Mouse (Mus musculus): ENCODE results near the gene Itsn1. TPM values are rescaled to one million over a fixed set of nuclear protein-coding genes. Genes with fewer than 3 reads are reported as not detected.

Gene Itsn1
- polyA plus RNA-seq, 1 experiment = 24.3 TPM

- Histone ChIP-seq H3ac (ENCODE audit: control insufficient read depth, insufficient read length, low read depth) (no peak overlapping the region), H3K27me3 (ENCODE audit: control insufficient read depth, insufficient read depth, insufficient read length) (no peaks in the 10 kb centered on the region), H3K4me3 (ENCODE audit: insufficient read depth, poor library complexity, severe bottlenecking) (no peak overlapping the region), H3K36me3 (ENCODE audit: control insufficient read depth, insufficient read depth) (peaks cover 10% of the 10 kb centered on the region), H3K79me2 (ENCODE audit: control insufficient read depth, insufficient read depth) (no peaks in the 10 kb centered on the region), H3K79me3 (ENCODE audit: low read depth) (no peaks in the 10 kb centered on the region)
- TF ChIP-seq MYOG (IDR thresholded peaks at IDR 0.05; ENCODE audit: control insufficient read depth, extremely low read depth, insufficient read length) (no peak), MAX (IDR thresholded peaks at IDR 0.05) (no peak), MYOD1 (IDR thresholded peaks at IDR 0.05; ENCODE audit: control insufficient read depth, insufficient read length, low read depth) (no peak), USF1 (IDR thresholded peaks at IDR 0.05; ENCODE audit: low read depth) (no peak), CEBPB (IDR thresholded peaks at IDR 0.05; ENCODE audit: low read depth) (no peak), FOSL1 (IDR thresholded peaks at IDR 0.05; ENCODE audit: insufficient read depth, low read length, poor library complexity, severe bottlenecking) (no peak), CTCF (IDR thresholded peaks at IDR 0.05; ENCODE audit: control insufficient read depth, insufficient read depth, insufficient read length) (no peak)
These were observed 73.5 kb downstream of the Itsn1 start for GRCm38 (mm10) chr16:91802461-91803062.

DNA sequence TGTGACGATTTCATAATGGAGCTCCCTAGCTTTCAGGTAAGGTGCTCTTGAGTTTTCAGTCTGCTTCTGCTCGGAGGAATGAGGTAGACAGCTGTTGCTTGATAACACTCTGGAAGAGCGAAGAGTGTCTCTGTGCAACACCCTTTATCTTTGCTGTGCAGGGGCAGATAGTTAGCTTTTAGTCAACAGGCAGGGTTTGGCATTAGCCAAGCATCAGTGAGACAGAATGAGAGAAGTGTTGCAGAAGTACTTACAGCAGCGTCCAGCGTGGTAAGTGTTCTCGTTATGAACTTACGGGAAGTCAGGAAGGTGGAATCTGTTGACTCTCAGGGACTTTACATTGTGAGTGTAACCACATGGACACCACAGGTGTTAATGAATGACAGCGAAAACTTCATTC is 75.3 kb downstream of the Itsn1 start:
- TF ChIP-seq FOSL1 (IDR thresholded peaks at IDR 0.05; ENCODE audit: insufficient read depth, low read length, poor library complexity, severe bottlenecking) (no peak), MYOG (IDR thresholded peaks at IDR 0.05; ENCODE audit: control insufficient read depth, extremely low read depth, insufficient read length) (no peak), MYOD1 (IDR thresholded peaks at IDR 0.05; ENCODE audit: control insufficient read depth, insufficient read length, low read depth) (no peak), USF1 (IDR thresholded peaks at IDR 0.05; ENCODE audit: low read depth) (no peak), MAX (IDR thresholded peaks at IDR 0.05) (no peak), CTCF (IDR thresholded peaks at IDR 0.05; ENCODE audit: control insufficient read depth, insufficient read depth, insufficient read length) (no peak), CEBPB (IDR thresholded peaks at IDR 0.05; ENCODE audit: low read depth) (no peak)
- Histone ChIP-seq H3K27me3 (ENCODE audit: control insufficient read depth, insufficient read depth, insufficient read length) (no peaks in the 10 kb centered on the region), H3K79me3 (ENCODE audit: low read depth) (no peaks in the 10 kb centered on the region), H3K4me3 (ENCODE audit: insufficient read depth, poor library complexity, severe bottlenecking) (no peak overlapping the region), H3K36me3 (ENCODE audit: control insufficient read depth, insufficient read depth) (peaks cover 13% of the 10 kb centered on the region), H3K79me2 (ENCODE audit: control insufficient read depth, insufficient read depth) (no peaks in the 10 kb centered on the region), H3ac (ENCODE audit: control insufficient read depth, insufficient read length, low read depth) (no peak overlapping the region)

DNA sequence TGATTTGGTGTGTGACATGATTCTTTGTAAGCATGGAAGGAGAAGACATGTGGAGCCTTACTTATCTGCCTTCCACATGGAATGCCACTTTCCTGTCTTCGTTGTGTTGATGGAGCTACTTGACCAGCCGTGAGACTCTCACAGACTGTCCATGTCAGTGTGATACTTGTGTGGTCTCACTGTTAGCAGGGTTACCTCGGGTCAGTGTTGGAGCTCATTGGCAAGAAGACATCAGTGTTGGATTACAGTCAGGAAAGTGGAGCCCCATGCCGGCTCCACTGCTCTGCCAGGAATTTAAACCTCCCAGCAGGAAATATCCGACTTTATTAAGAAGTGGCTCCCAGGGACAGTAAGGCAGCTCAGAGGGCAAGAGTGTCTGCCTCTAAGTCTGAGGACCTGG is 75.8 kb downstream of the Itsn1 start:
- Histone ChIP-seq H3K79me2 (ENCODE audit: control insufficient read depth, insufficient read depth) (no peaks in the 10 kb centered on the region), H3K4me3 (ENCODE audit: insufficient read depth, poor library complexity, severe bottlenecking) (no peak overlapping the region), H3K79me3 (ENCODE audit: low read depth) (no peaks in the 10 kb centered on the region), H3ac (ENCODE audit: control insufficient read depth, insufficient read length, low read depth) (no peak overlapping the region), H3K36me3 (ENCODE audit: control insufficient read depth, insufficient read depth) (peaks cover 13% of the 10 kb centered on the region), H3K27me3 (ENCODE audit: control insufficient read depth, insufficient read depth, insufficient read length) (no peaks in the 10 kb centered on the region)
- no peak for TF ChIP-seq MYOD1 (IDR thresholded peaks at IDR 0.05; ENCODE audit: control insufficient read depth, insufficient read length, low read depth)
- TF ChIP-seq MYOG (IDR thresholded peaks at IDR 0.05; ENCODE audit: control insufficient read depth, extremely low read depth, insufficient read length) = no peak
- no peak for TF ChIP-seq MAX (IDR thresholded peaks at IDR 0.05)
- TF ChIP-seq CTCF (IDR thresholded peaks at IDR 0.05; ENCODE audit: control insufficient read depth, insufficient read depth, insufficient read length) = no peak
- TF ChIP-seq FOSL1 (IDR thresholded peaks at IDR 0.05; ENCODE audit: insufficient read depth, low read length, poor library complexity, severe bottlenecking) = no peak
- no peak for TF ChIP-seq CEBPB (IDR thresholded peaks at IDR 0.05; ENCODE audit: low read depth)
- no peak for TF ChIP-seq USF1 (IDR thresholded peaks at IDR 0.05; ENCODE audit: low read depth)

DNA sequence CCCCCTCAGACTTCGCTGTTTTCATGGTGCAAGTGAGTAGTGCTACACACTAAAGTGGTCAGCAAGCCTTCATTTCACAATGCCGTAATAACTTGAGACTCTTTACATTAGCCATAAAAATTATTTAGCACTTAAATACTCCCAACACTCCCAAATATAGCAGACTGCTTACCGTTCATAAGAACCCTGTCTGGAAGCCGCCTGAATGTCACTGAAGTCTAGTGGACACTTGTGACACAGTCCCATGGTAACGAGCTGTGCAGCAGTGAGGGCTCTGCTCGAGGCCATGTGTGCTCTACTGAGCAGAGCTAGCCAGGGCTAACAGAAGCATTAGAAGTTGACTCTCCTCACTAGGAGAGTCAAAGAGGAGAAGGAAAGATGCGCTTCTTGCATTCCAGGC is 81.2 kb downstream of the Itsn1 start:
- peaks cover 3% of the 10 kb centered on the region for H3K36me3 ChIP-seq (ENCODE audit: control insufficient read depth, insufficient read depth)
- no peaks in the 10 kb centered on the region for H3K79me3 ChIP-seq (ENCODE audit: low read depth)
- no peak overlapping the region for H3K4me3 ChIP-seq (ENCODE audit: insufficient read depth, poor library complexity, severe bottlenecking)
- H3K79me2 ChIP-seq (ENCODE audit: control insufficient read depth, insufficient read depth) = no peaks in the 10 kb centered on the region
- no peaks in the 10 kb centered on the region for H3K27me3 ChIP-seq (ENCODE audit: control insufficient read depth, insufficient read depth, insufficient read length)
- TF ChIP-seq MAX (IDR thresholded peaks at IDR 0.05) = no peak
- TF ChIP-seq USF1 (IDR thresholded peaks at IDR 0.05; ENCODE audit: low read depth) = no peak
- no peak for TF ChIP-seq CEBPB (IDR thresholded peaks at IDR 0.05; ENCODE audit: low read depth)
- no peak for TF ChIP-seq MYOG (IDR thresholded peaks at IDR 0.05; ENCODE audit: control insufficient read depth, extremely low read depth, insufficient read length)
- TF ChIP-seq MYOD1 (IDR thresholded peaks at IDR 0.05; ENCODE audit: control insufficient read depth, insufficient read length, low read depth) = no peak
- no peak for TF ChIP-seq FOSL1 (IDR thresholded peaks at IDR 0.05; ENCODE audit: insufficient read depth, low read length, poor library complexity, severe bottlenecking)
- TF ChIP-seq CTCF (IDR thresholded peaks at IDR 0.05; ENCODE audit: control insufficient read depth, insufficient read depth, insufficient read length) = no peak
- H3ac ChIP-seq (ENCODE audit: control insufficient read depth, insufficient read length, low read depth) = no peak overlapping the region

GRCm38 (mm10) chr16:91811339-91811738 is 82.3 kb downstream of the Itsn1 start:
- H3K79me3 ChIP-seq (ENCODE audit: low read depth) = no peaks in the 10 kb centered on the region
- no peak for TF ChIP-seq USF1 (IDR thresholded peaks at IDR 0.05; ENCODE audit: low read depth)
- TF ChIP-seq CEBPB (IDR thresholded peaks at IDR 0.05; ENCODE audit: low read depth) = no peak
- TF ChIP-seq MYOG (IDR thresholded peaks at IDR 0.05; ENCODE audit: control insufficient read depth, extremely low read depth, insufficient read length) = no peak
- TF ChIP-seq FOSL1 (IDR thresholded peaks at IDR 0.05; ENCODE audit: insufficient read depth, low read length, poor library complexity, severe bottlenecking) = no peak
- no peak for TF ChIP-seq MAX (IDR thresholded peaks at IDR 0.05)
- no peak for TF ChIP-seq MYOD1 (IDR thresholded peaks at IDR 0.05; ENCODE audit: control insufficient read depth, insufficient read length, low read depth)
- TF ChIP-seq CTCF (IDR thresholded peaks at IDR 0.05; ENCODE audit: control insufficient read depth, insufficient read depth, insufficient read length) = no peak
- no peaks in the 10 kb centered on the region for H3K27me3 ChIP-seq (ENCODE audit: control insufficient read depth, insufficient read depth, insufficient read length)
- no peak overlapping the region for H3K4me3 ChIP-seq (ENCODE audit: insufficient read depth, poor library complexity, severe bottlenecking)
- H3K79me2 ChIP-seq (ENCODE audit: control insufficient read depth, insufficient read depth) = no peaks in the 10 kb centered on the region
- peaks cover 13% of the 10 kb centered on the region for H3K36me3 ChIP-seq (ENCODE audit: control insufficient read depth, insufficient read depth)
- no peak overlapping the region for H3ac ChIP-seq (ENCODE audit: control insufficient read depth, insufficient read length, low read depth)
